Mouse (Mus musculus) frontal cortex, adult 2 months (tissue): ENCODE measurements around the gene Jun. TPM values are rescaled to one million over a fixed set of nuclear protein-coding genes. Genes with fewer than 3 reads are reported as not detected.

Source experiments
- DNase-seq, 2 experiments: peaks; one replicate each; pipeline ENCODE4 v3.0.0; 2022; ENCODE audit warnings: low spot score in 1 of 2; ENCODE audit errors: extremely low spot score in 1 of 2
- polyA plus RNA-seq: library from polyadenylated mRNA; depleted of rRNA; stranded (reverse); fragments of >200 nt; gene quantifications from 2 replicates; pipeline ENCODE4 v1.2.3, GENCODE M21; 2012

Jun gene
- polyA plus RNA-seq, 1 experiment = 41.8 TPM

- DNase-seq = no peak
Observed at GRCm38 (mm10) chr4:95044721-95045120, 7.3 kb downstream of the Jun start.

GRCm38 (mm10) chr4:95038024-95038423 lies 14.0 kb downstream of the Jun start:
- DNase-seq = no peak

- DNase-seq = no peak
Observed at GRCm38 (mm10) chr4:95031158-95031557, 20.9 kb downstream of the Jun start.

- DNase-seq = no peak
Observed at GRCm38 (mm10) chr4:95025847-95026600, 26.0 kb downstream of the Jun start.

- DNase-seq = peak in 1 of 2 experiments; percentile 39
Observed at GRCm38 (mm10) chr4:95023350-95023953, 28.6 kb downstream of the Jun start.

GRCm38 (mm10) chr4:95021649-95022637 lies 30.1 kb downstream of the Jun start:
- DNase-seq = peak in 1 of 2 experiments; percentile 52

- no peak for DNase-seq
Observed at GRCm38 (mm10) chr4:95020201-95020600, 31.8 kb downstream of the Jun start.

GRCm38 (mm10) chr4:95018221-95018620 lies 33.8 kb downstream of the Jun start:
- no peak for DNase-seq

- DNase-seq = no peak
Observed at GRCm38 (mm10) chr4:95012706-95013105, 39.3 kb downstream of the Jun start.

GRCm38 (mm10) chr4:95012256-95012655 lies 39.8 kb downstream of the Jun start:
- no peak for DNase-seq

- DNase-seq = peak; percentile 32 to 91
Observed at GRCm38 (mm10) chr4:95008175-95009057, 43.6 kb downstream of the Jun start.

GRCm38 (mm10) chr4:95007759-95008158 lies 44.3 kb downstream of the Jun start:
- DNase-seq = no peak

GRCm38 (mm10) chr4:95005251-95005830 lies 46.7 kb downstream of the Jun start:
- DNase-seq = no peak

- peak in 1 of 2 experiments; percentile 50 for DNase-seq
Observed at GRCm38 (mm10) chr4:95001043-95001775, 50.8 kb downstream of the Jun start.

GRCm38 (mm10) chr4:95000147-95000546 lies 51.9 kb downstream of the Jun start:
- no peak for DNase-seq

GRCm38 (mm10) chr4:94999249-94999648 lies 52.8 kb downstream of the Jun start:
- DNase-seq = peak; percentile 25 to 73
